Mouse (Mus musculus): Measurements from ENCODE around the gene Lrch3. TPM values are rescaled to one million over a fixed set of nuclear protein-coding genes. Genes with fewer than 3 reads are reported as not detected.
A peak's percentile ranks its signal among the peaks of the same experiment; 100 is the strongest.
"Not testable (repeated sequence)": the region's sequence is repeated elsewhere in the genome, so short reads cannot be mapped to it uniquely, and the experiment has no call there.

The Lrch3 gene
- total and polyA plus RNA-seq, 3 experiments = 17.8 to 37.6 (median 31.3) TPM

GRCm38 (mm10) chr16:32992158-32992557 is 78.3 kb downstream of the Lrch3 start:
- peak; percentile 38 for DNase-seq

- DNase-seq = no peak
Measured at GRCm38 (mm10) chr16:33005216-33005615, 91.3 kb downstream of the Lrch3 start.

- no peak for DNase-seq
Measured at GRCm38 (mm10) chr16:33006888-33007287, 93.0 kb downstream of the Lrch3 start.

GRCm38 (mm10) chr16:33007436-33007835 is 93.5 kb downstream of the Lrch3 start:
- no peak for DNase-seq

GRCm38 (mm10) chr16:33010166-33010565 is 96.3 kb downstream of the Lrch3 start:
- DNase-seq = no peak

DNA sequence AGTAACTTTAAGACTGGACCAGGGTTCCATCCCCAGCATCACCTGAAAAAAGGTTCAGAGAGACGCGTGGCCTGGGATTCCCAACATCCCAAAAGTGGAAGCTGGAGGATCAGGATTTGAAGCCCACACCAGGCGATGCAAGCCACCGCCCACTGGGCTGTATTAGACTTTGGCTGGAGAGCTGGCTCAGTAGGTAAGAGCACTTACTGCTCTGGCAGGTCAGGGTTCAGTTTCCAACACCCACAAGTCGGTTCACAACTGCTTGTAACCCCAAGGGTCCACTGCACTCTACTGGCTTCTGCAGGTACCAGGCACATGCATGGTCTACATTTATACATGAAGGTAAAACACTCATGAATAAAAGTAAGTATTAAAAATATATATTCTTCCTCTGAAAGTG is 99.9 kb downstream of the Lrch3 start:
- DNase-seq = no peak

GRCm38 (mm10) chr16:33014921-33015320 is 101.0 kb downstream of the Lrch3 start:
- no peak for DNase-seq

DNA sequence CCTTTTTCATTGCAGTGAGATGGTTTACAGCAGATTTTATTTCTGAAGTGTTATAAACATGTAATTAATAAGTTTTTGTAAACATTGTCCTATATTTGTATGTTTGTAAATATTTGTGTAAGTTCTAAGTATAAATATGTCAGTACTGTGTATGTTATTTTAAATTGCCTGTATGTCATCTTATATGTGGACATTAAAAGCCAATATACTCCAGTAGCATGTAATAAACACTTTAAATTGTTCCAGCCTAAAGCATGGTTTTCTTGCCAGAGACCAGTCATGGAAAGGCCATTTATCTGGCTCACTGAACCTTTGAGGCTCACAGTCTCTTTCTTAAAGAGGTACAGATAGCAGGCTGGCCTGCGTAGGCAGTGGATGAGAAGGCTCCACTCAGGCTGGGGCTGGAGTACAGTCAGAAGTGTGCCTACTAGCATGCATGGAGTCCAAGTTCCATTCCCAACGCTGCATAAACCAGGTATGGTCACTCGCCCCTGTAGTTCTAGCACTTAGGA is 101.6 kb downstream of the Lrch3 start:
- DNase-seq = no peak

GRCm38 (mm10) chr16:33015986-33016385 is 102.1 kb downstream of the Lrch3 start:
- DNase-seq = no peak

GRCm38 (mm10) chr16:33017677-33018349 is 103.9 kb downstream of the Lrch3 start:
- no peak for DNase-seq

DNA sequence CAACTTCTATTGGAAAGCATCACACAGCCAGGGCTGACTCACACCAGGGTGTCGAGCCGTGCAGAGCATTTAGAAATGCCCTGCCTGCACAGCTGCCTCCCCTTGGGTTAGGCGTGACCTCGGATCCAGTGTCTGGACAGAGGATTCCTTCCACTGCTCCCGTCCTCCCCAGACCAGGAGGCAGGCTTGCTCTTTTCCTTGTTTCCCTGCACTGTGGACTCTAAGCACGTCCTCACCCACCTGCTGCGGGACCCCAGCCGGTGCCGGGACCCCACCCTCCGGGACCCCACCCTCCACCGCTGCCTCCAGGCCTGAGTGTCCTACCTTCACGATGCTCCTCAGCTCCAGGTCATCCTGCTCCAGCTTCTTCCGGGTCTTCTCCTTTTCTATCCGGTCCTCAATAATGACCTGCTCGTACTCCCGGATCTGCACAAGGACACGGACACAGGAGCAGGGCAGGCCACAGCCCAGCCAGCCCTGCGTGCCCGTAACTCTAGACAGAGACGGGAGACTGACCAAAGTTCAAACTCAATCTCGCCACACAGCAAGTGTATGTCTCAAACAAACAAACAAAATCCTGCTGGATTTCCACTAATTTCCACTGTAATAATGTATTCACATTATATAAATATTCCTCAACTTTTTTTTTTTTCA is 105.3 kb downstream of the Lrch3 start:
- DNase-seq = peak; percentile 66

DNA sequence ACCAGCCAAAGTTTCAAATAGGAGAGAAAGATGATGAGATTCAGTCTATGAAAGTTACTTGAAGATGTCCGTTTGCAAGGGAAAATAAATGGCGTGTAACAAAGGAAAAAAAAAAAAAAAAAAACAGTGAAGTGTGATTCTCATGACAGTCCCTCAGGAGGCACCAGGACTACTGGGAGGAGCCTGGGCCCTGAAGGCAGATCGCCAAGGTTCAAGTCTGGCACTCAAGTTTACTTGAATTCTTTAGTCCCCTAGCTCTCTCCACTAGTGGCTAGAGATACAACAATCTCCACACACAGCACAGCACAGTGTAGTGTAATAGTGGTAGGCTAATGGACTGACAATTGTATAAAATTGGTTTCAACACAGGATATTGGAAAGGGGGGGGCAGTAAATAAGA is 107.5 kb downstream of the Lrch3 start:
- DNase-seq = no peak

GRCm38 (mm10) chr16:33023750-33024149 is 109.8 kb downstream of the Lrch3 start:
- peak; percentile 87 for DNase-seq

GRCm38 (mm10) chr16:33024456-33025104 is 110.7 kb downstream of the Lrch3 start:
- no peak for DNase-seq

GRCm38 (mm10) chr16:33026357-33026756 is 112.5 kb downstream of the Lrch3 start:
- no peak for DNase-seq

DNA sequence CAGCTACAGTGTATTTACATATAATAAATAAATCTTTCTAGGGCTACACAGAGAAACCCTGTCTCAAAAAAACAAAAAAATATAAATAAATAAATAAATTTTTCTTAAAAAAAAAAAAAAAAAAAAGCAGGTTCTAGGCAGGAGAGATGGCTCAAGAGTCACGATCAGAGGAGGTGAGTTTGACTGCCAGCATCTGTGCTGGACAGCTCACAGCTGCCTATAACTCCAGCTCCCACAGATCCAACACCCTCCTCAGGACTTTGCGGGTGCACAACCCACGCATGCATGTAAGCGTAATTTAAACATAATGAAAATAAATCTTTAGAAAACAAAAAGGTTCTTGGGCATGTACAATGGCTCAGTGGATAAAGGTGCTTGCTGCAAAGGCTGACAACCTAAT is 122.1 kb downstream of the Lrch3 start:
- no peak for DNase-seq

DNA sequence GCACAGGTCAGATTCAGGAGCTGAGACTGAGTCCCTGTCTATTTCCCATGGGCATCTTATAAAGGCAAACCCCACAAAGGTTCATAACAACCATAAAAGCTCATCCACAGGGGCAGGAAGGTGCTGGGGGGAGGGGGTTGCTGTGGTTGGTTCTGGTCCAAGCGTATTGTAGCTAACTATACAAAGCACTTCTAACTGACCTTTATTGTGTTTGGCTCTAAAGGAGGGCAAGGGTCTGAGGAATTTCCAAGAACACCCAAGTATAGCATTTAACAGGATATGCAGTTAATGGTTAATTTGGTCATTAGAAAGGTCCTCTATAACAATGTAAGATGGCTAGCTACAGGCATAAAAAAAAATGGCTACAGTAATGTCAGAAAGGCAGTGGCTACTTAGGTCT is 128.8 kb downstream of the Lrch3 start:
- DNase-seq = no peak

- DNase-seq = no peak
Measured at GRCm38 (mm10) chr16:33043268-33043667, 129.4 kb downstream of the Lrch3 start.

- DNase-seq = no peak
Measured at GRCm38 (mm10) chr16:33048004-33048403, 134.1 kb downstream of the Lrch3 start.

DNA sequence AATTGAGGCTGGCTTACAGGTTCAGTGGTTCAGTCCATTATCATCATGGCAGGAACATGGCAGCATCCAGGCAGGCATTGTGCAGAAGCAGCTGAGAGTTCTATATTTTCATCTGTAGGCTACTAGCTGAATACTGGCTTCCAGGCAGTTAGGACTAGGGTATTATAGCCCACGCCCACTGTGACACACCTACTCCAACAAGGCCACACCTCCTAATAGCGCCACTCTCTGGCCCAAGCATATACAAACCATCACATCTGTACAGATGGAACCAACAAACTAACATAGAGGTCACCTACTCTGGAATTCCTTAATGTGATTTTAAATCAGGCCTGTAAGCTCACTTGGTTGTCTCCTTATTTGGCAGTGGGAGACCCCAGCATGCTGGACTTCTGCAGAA is 134.8 kb downstream of the Lrch3 start:
- DNase-seq = no peak

DNA sequence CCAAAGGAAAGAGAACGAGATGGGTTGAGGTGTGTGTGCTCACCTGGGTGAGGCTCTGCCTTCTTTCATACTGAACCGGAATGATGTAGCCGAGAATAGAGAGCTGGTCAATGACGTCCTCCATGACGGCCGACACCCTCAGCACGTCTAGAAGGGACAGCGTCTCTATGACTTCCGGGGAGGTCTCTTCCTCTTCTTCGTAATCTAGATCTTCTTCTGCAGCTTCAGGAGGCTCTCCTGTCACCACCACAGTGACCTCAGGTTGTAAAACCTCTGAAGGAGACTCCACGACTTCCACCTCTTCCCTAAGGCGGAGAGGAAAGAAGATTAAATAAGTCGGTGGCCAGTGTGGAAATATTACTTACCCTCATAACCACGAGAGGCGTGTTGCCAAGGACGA is 135.9 kb downstream of the Lrch3 start:
- no peak for DNase-seq

- no peak for DNase-seq
Measured at GRCm38 (mm10) chr16:33053141-33053540, 139.2 kb downstream of the Lrch3 start.

DNA sequence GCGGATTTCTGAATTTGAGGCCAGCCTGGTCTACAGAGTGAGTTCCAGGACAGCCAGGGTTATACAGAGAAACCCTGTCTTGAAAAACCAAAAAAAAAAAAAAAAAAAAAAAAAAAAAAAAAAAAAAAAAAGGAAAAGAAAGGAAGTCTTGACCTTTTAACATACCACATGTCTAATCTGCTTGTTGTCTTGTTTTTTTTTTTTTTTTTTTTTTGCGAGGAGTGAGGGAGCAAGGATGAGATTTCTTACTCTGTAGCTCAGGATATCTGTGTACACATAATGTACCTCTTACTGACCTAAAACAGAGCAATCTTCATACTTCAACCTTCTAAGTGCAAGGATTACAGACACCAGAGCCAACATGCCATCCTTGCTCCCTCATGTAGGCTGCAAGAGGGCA is 141.0 kb downstream of the Lrch3 start:
- DNase-seq = not testable (repeated sequence)

Measured in adrenal gland, adult 2 months (tissue).